Mouse (Mus musculus): ENCODE results near the gene Kctd4.

- TF ChIP-seq EP300 (IDR thresholded peaks at IDR 0.05; ENCODE audit: insufficient read depth, low read depth, low read length) (no peak), CTCF (IDR thresholded peaks at IDR 0.05; ENCODE audit: low read depth, low read length) (no peak), POLR2A (IDR thresholded peaks at IDR 0.05; ENCODE audit: insufficient read depth, low read length) (no peak)
These were observed 53.4 kb downstream of the Kctd4 start for GRCm38 (mm10) chr14:76008174-76008573.

Data from ES-Bruce4 (cell line).